Mouse (Mus musculus): ENCODE measurements around the gene Ethe1. TPM values are rescaled to one million over a fixed set of nuclear protein-coding genes. Genes with fewer than 3 reads are reported as not detected.

Ethe1 gene
- polyA plus RNA-seq, 2 experiments: 19.9 to 30.7 TPM

GRCm38 (mm10) chr7:24574224-24574796 lies 13.0 kb upstream of the Ethe1 start:
- 75% methylated on average over 12 of the region's 12 CpGs for WGBS
- TF ChIP-seq POLR2A (IDR thresholded peaks at IDR 0.05; ENCODE audit: borderline replicate concordance, extremely low read depth, insufficient read depth, insufficient read length): no peak
- H3K4me1 ChIP-seq (ENCODE audit: control insufficient read depth, insufficient read depth, low read length): no peaks in the 10 kb centered on the region
- no peak overlapping the region for H3K9ac ChIP-seq (ENCODE audit: low read depth, low read length, severe bottlenecking)
- no peaks in the 10 kb centered on the region for H3K9me3 ChIP-seq (ENCODE audit: control insufficient read depth, low read length)
- DNase-seq (ENCODE audit: low spot score): no peak
- no peaks in the 10 kb centered on the region for H3K27me3 ChIP-seq (ENCODE audit: control insufficient read depth, insufficient read depth, low read length)
- no peak for ATAC-seq (ENCODE audit: low FRiP score, low read depth)
- no peak overlapping the region for H3K4me3 ChIP-seq (replicated peaks; ENCODE audit: low read length)
- peaks cover 38% of the 10 kb centered on the region for H3K36me3 ChIP-seq (ENCODE audit: control insufficient read depth, insufficient read depth, low read length)
- H3K27ac ChIP-seq (replicated peaks; ENCODE audit: low read depth, low read length): no peak overlapping the region
- H3K4me2 ChIP-seq (replicated peaks; ENCODE audit: low read depth, low read length, severe bottlenecking): no peak overlapping the region

DNA sequence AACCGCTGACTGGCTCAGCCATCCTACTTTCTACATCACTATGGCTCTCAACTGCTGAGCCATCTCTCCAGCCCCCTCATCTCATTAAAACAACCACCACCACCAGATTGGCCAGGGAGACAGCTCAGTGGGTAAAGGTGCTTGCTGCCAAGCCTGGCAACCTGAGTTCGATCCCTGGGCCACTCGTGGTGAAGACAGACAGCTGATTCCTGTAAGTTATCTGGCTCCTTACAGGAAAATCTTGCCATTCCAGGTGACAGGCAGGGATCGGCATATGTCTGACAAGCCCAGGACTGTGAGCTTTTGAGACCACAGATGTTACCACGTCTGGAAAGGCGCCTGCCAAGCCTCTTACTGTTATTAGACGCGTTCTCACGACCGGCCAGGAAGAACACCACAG lies 9.5 kb upstream of the Ethe1 start:
- no peak for TF ChIP-seq POLR2A (IDR thresholded peaks at IDR 0.05; ENCODE audit: borderline replicate concordance, extremely low read depth, insufficient read depth, insufficient read length)
- no peaks in the 10 kb centered on the region for H3K9me3 ChIP-seq (ENCODE audit: control insufficient read depth, low read length)
- DNase-seq (ENCODE audit: low spot score) (no peak), ATAC-seq (ENCODE audit: low FRiP score, low read depth) (no peak)
- H3K4me1 ChIP-seq (ENCODE audit: control insufficient read depth, insufficient read depth, low read length): no peaks in the 10 kb centered on the region
- no peak overlapping the region for H3K4me2 ChIP-seq (replicated peaks; ENCODE audit: low read depth, low read length, severe bottlenecking)
- no peak overlapping the region for H3K4me3 ChIP-seq (replicated peaks; ENCODE audit: low read length)
- no peaks in the 10 kb centered on the region for H3K27me3 ChIP-seq (ENCODE audit: control insufficient read depth, insufficient read depth, low read length)
- no peak overlapping the region for H3K27ac ChIP-seq (replicated peaks; ENCODE audit: low read depth, low read length)
- 85% methylated on average over 10 of the region's 10 CpGs for WGBS
- H3K9ac ChIP-seq (ENCODE audit: low read depth, low read length, severe bottlenecking): no peak overlapping the region
- peaks cover 8% of the 10 kb centered on the region; the same call in 1 of the 2 replicates for H3K36me3 ChIP-seq (ENCODE audit: control insufficient read depth, insufficient read depth, low read length)

DNA sequence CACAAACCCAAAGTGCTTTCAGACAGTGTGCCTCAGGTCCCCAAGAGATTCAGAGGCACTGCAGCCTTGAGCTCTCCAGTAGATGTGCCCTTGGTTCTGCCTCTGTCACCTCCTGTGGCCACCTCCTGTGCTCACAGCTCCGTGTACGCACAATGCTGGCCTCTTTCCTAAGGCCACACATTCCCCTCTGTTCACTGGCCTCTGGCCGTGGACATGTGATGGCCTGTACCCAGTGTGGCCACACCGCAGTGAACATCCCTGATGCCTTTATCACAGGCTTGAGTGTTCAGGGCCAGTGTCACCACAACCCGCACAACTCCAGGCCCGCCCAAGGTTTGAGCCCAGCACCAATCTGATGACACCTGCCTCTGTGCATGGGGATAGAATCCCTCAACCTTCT lies 2.5 kb upstream of the Ethe1 start:
- no peak overlapping the region for H3K4me2 ChIP-seq (replicated peaks; ENCODE audit: low read depth, low read length, severe bottlenecking)
- no peak for ATAC-seq (ENCODE audit: low FRiP score, low read depth)
- H3K36me3 ChIP-seq (ENCODE audit: control insufficient read depth, insufficient read depth, low read length): no peaks in the 10 kb centered on the region
- 90% methylated on average over 6 of the region's 6 CpGs for WGBS
- TF ChIP-seq POLR2A (IDR thresholded peaks at IDR 0.05; ENCODE audit: borderline replicate concordance, extremely low read depth, insufficient read depth, insufficient read length): no peak
- peaks cover 6% of the 10 kb centered on the region for H3K4me1 ChIP-seq (ENCODE audit: control insufficient read depth, insufficient read depth, low read length)
- H3K4me3 ChIP-seq (replicated peaks; ENCODE audit: low read length): no peak overlapping the region
- peaks cover 28% of the 10 kb centered on the region for H3K27me3 ChIP-seq (ENCODE audit: control insufficient read depth, insufficient read depth, low read length)
- no peak overlapping the region for H3K9ac ChIP-seq (ENCODE audit: low read depth, low read length, severe bottlenecking)
- H3K9me3 ChIP-seq (ENCODE audit: control insufficient read depth, low read length): no peaks in the 10 kb centered on the region
- DNase-seq (ENCODE audit: low spot score): no peak
- H3K27ac ChIP-seq (replicated peaks; ENCODE audit: low read depth, low read length): no peak overlapping the region

GRCm38 (mm10) chr7:24585995-24586394 lies 1.3 kb upstream of the Ethe1 start:
- ATAC-seq (ENCODE audit: low FRiP score, low read depth): no peak
- Histone ChIP-seq H3K27ac (replicated peaks; ENCODE audit: low read depth, low read length) (no peak overlapping the region), H3K27me3 (ENCODE audit: control insufficient read depth, insufficient read depth, low read length) (peaks cover 28% of the 10 kb centered on the region), H3K36me3 (ENCODE audit: control insufficient read depth, insufficient read depth, low read length) (no peaks in the 10 kb centered on the region), H3K4me1 (ENCODE audit: control insufficient read depth, insufficient read depth, low read length) (peaks cover 6% of the 10 kb centered on the region), H3K4me2 (replicated peaks; ENCODE audit: low read depth, low read length, severe bottlenecking) (no peak overlapping the region), H3K9me3 (ENCODE audit: control insufficient read depth, low read length) (no peaks in the 10 kb centered on the region), H3K4me3 (replicated peaks; ENCODE audit: low read length) (peak overlapping the region; percentile 1; the same call in 1 of the 2 replicates), H3K9ac (ENCODE audit: low read depth, low read length, severe bottlenecking) (no peak overlapping the region)
- no peak for DNase-seq (ENCODE audit: low spot score)
- 35% methylated on average over 12 of the region's 16 CpGs for WGBS
- TF ChIP-seq POLR2A (IDR thresholded peaks at IDR 0.05; ENCODE audit: borderline replicate concordance, extremely low read depth, insufficient read depth, insufficient read length): no peak

- Histone ChIP-seq H3K27me3 (ENCODE audit: control insufficient read depth, insufficient read depth, low read length) (peaks cover 28% of the 10 kb centered on the region), H3K36me3 (ENCODE audit: control insufficient read depth, insufficient read depth, low read length) (no peaks in the 10 kb centered on the region), H3K9ac (ENCODE audit: low read depth, low read length, severe bottlenecking) (peak overlapping the region; percentile 63), H3K9me3 (ENCODE audit: control insufficient read depth, low read length) (no peaks in the 10 kb centered on the region), H3K27ac (replicated peaks; ENCODE audit: low read depth, low read length) (no peak overlapping the region), H3K4me1 (ENCODE audit: control insufficient read depth, insufficient read depth, low read length) (peaks cover 6% of the 10 kb centered on the region), H3K4me3 (replicated peaks; ENCODE audit: low read length) (peak overlapping the region; percentile 47), H3K4me2 (replicated peaks; ENCODE audit: low read depth, low read length, severe bottlenecking) (peak overlapping the region; percentile 61)
- DNase-seq (ENCODE audit: low spot score) (no peak), ATAC-seq (ENCODE audit: low FRiP score, low read depth) (peak; percentile 61)
- no peak for TF ChIP-seq POLR2A (IDR thresholded peaks at IDR 0.05; ENCODE audit: borderline replicate concordance, extremely low read depth, insufficient read depth, insufficient read length)
- WGBS: 7% methylated on average over 8 of the region's 8 CpGs
These were observed 515 bp upstream of the Ethe1 start for GRCm38 (mm10) chr7:24586828-24587227.

Measured in limb, embryonic 14.5 days (tissue).